Mouse (Mus musculus): ENCODE data around the gene Herc6. TPM values are rescaled to one million over a fixed set of nuclear protein-coding genes. Genes with fewer than 3 reads are reported as not detected.
"Not testable (repeated sequence)": the region's sequence is repeated elsewhere in the genome, so short reads cannot be mapped to it uniquely, and the experiment has no call there.

Herc6 gene
- polyA plus RNA-seq, 1 experiment from 2014 or later = 1.3 TPM

DNA sequence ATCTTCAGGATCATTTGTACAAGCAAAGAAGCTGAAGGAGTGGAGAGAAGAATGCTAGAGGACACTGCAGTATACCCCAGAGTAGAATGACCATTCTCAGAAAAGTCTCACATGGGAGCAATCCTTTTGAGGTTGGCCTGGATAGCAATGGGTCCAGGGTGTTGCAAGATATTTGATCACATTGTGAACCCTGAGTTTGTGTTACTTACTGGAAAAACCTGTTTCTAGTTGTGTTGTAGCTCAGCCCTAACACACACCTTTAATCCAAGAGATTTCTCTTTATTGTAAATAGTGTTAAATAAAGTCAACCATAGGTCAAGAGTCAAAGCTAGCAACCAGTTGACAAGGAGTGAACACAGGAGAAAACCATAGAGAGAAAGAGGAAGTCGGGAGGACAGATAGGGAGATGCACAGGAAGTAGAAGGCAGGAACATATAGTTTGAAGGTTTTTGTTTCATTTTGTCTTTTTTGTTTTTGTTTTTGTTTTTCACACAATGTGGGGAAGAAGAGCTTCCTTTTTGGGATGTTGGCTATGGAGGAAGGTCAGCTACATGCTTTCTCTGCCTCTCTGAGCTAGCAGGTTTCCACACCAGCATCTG is 39.0 kb upstream of the Herc6 start:
- Histone ChIP-seq H3K36me3 (no peaks in the 10 kb centered on the region), H3K4me2 (replicated peaks) (no peak overlapping the region), H3K4me1 (no peaks in the 10 kb centered on the region), H3K27ac (no peak overlapping the region), H3K9me3 (replicated peaks) (no peaks in the 10 kb centered on the region), H3K27me3 (no peaks in the 10 kb centered on the region), H3K9ac (no peak overlapping the region), H3K4me3 (no peak overlapping the region)
- WGBS = 83% methylated on average over 1 of the region's 1 CpGs
- no peak for ATAC-seq (ENCODE audit: low FRiP score)

DNA sequence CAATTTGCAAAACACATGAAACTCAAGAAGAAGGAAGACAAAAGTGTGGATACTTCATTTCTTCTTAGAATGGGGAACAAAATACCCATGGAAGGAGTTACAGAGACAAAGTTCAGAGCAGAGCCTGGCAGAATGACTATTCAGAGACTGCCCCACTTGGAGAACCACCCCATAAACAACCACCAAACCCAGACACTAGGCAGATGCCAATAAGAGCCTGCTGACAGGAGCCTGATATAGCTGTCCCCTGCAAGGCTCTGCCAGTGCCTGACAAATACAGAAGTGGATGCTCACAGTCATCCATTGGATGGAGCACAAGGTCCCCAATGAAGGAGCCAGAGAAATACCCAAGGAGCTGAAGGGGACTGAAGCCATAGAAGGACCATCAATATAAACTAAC is 37.2 kb upstream of the Herc6 start:
- H3K4me3 ChIP-seq; H3K27ac ChIP-seq; H3K9me3 ChIP-seq (replicated peaks); H3K4me2 ChIP-seq (replicated peaks); H3K27me3 ChIP-seq; H3K9ac ChIP-seq; H3K36me3 ChIP-seq; H3K4me1 ChIP-seq; ATAC-seq (ENCODE audit: low FRiP score): not testable (repeated sequence)

DNA sequence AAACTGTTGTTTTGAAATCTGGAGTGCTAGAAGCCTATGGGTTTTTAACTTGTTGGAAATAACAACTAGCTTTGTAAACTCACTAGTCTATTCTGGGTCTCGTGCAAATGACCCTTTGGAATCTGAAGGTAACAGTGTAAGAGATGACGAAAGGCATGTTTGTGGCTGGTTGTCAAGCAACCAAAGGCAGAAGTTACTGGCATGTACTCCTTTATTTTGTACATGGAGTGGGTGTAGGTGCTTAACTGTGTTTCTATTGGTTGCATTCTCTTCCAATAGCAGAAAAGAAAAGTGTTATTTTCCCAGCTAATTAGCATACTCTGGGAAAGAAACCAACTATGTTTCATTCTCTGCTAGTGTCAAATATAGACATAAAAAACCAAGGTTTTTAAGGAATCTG is 35.9 kb upstream of the Herc6 start:
- no peak overlapping the region for H3K27ac ChIP-seq
- no peak overlapping the region for H3K4me2 ChIP-seq (replicated peaks)
- H3K36me3 ChIP-seq = no peaks in the 10 kb centered on the region
- no peaks in the 10 kb centered on the region for H3K27me3 ChIP-seq
- H3K4me1 ChIP-seq = no peaks in the 10 kb centered on the region
- H3K9me3 ChIP-seq (replicated peaks) = no peaks in the 10 kb centered on the region
- WGBS = 61% methylated on average over 2 of the region's 2 CpGs
- H3K4me3 ChIP-seq = no peak overlapping the region
- ATAC-seq (ENCODE audit: low FRiP score) = no peak
- H3K9ac ChIP-seq = no peak overlapping the region

DNA sequence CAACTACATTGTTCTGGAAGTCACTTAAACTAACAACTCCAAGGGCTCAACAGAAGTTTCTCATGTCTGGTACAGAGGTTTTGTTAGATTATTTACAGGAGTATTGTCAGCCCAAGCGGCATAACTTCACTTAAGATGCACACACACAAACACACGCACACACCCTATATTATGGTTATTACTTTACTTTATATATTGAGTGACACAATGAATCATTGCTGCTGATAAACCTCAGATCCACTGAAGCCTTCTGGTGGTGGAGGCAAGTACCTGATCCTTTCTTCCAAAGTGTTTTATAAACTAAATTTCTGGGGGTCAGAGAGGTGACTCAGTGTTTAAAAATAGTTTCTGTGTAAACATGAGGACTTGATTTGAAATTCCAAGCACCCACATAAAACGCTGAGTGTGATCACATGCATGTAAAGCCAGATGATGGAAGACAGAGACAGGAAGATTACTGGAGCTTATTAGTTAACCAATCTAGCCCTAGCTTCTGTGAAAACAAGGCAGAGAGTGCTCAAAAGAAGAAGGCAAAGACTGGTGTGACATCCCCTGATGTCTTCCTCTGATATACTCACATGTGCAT is 29.5 kb upstream of the Herc6 start:
- Histone ChIP-seq H3K9me3 (replicated peaks) (no peaks in the 10 kb centered on the region), H3K4me2 (replicated peaks) (no peak overlapping the region), H3K27me3 (no peaks in the 10 kb centered on the region), H3K9ac (no peak overlapping the region), H3K4me3 (no peak overlapping the region), H3K27ac (no peak overlapping the region), H3K4me1 (no peaks in the 10 kb centered on the region), H3K36me3 (no peaks in the 10 kb centered on the region)
- WGBS = 89% methylated on average over 3 of the region's 3 CpGs
- no peak for ATAC-seq (ENCODE audit: low FRiP score)

DNA sequence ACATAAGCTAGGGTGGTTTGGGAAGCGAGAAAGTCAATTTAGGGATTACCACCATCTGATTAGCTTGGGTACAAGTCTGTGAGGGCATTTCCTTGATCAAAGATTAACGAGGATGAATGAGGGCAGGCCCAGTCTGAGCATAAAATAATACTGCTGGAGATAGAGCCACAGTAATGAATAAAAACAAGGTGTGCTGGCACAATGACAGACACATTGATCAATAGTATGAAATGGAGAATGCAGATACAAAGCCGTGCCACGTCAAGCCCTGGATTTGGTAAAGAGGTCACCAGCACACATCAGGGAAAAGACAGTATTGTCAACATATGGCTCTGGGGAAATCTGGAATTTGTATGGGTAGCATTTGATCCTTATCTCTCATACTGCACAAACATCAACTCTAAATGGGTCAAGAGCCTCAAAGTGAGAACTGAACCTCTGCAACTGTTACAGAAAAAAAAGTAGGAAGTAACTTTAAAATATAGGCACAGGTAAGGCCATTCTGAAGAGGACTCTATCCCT is 22.9 kb upstream of the Herc6 start:
- Histone ChIP-seq H3K4me2 (replicated peaks) (no peak overlapping the region), H3K9me3 (replicated peaks) (no peaks in the 10 kb centered on the region), H3K9ac (no peak overlapping the region), H3K36me3 (no peaks in the 10 kb centered on the region), H3K27ac (no peak overlapping the region), H3K27me3 (no peaks in the 10 kb centered on the region), H3K4me3 (no peak overlapping the region), H3K4me1 (no peaks in the 10 kb centered on the region)
- no peak for ATAC-seq (ENCODE audit: low FRiP score)
- WGBS = 70% methylated on average over 4 of the region's 4 CpGs

DNA sequence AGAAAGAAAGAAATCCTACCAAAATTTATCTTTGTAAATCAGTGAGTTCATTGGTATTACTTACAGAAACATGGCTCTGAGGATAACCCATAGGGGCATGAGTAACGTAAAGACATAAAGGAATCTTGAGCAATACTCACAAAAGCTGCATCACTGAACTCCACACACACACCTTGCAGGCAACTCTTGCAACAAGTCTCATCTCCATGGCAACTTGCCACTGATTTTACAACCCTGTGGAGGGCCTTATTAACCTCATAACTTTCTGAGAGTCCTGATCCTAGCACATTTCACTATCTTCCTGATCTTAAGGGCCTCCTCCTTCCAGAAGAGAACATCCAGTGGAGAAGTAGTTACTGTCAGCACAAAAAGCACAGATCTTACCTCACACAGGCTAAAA is 17.3 kb upstream of the Herc6 start:
- no peak overlapping the region for H3K27ac ChIP-seq
- H3K4me2 ChIP-seq (replicated peaks) = no peak overlapping the region
- no peak overlapping the region for H3K9ac ChIP-seq
- H3K4me3 ChIP-seq = no peak overlapping the region
- no peaks in the 10 kb centered on the region for H3K27me3 ChIP-seq
- no peaks in the 10 kb centered on the region for H3K9me3 ChIP-seq (replicated peaks)
- no peak for ATAC-seq (ENCODE audit: low FRiP score)
- H3K36me3 ChIP-seq = no peaks in the 10 kb centered on the region
- no peaks in the 10 kb centered on the region for H3K4me1 ChIP-seq
- 77% methylated on average over 1 of the region's 1 CpGs for WGBS

DNA sequence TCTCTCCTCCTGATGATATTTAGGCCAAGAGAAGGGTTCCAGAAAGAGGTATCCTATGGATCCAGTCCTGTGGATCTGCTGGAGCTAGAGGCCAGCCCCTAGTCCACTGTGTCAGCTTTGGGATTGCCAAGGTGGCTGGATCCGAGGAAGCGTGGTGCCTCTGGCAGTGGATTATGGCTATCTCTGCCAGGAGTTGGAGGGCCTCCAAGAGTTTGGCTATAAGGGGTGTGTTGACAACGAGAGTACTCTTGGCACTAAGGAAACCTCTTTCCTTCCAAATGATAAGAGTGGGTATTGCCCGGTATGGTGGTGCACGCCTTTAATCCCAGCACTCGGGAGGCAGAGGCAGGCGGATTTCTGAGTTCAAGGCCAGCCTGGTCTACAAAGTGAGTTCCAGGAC is 15.3 kb upstream of the Herc6 start:
- Histone ChIP-seq H3K9me3 (replicated peaks) (no peaks in the 10 kb centered on the region), H3K36me3 (no peaks in the 10 kb centered on the region), H3K27me3 (no peaks in the 10 kb centered on the region), H3K27ac (no peak overlapping the region), H3K9ac (no peak overlapping the region), H3K4me3 (no peak overlapping the region), H3K4me1 (no peaks in the 10 kb centered on the region), H3K4me2 (replicated peaks) (no peak overlapping the region)
- 90% methylated on average over 7 of the region's 7 CpGs for WGBS
- ATAC-seq (ENCODE audit: low FRiP score) = no peak

DNA sequence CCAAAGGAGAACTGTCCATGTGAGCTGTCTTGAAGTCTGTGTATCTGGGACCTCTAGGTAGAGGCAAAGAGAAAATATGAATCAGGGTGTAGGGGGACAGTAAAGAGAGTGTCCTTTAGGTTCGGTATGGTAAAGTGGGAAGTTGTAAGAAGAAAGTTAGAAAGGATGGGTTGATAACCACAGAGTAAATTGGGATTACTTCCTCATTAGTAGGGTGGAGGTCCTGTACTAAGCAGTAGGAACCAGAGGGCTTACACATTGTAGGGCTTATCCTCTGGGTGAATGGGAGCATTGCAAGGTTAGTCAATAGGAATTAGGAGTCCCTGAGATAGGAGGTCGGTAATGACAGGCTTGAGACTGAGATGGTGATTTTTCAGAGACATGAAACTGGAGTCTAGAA is 13.2 kb upstream of the Herc6 start:
- H3K4me1 ChIP-seq = no peaks in the 10 kb centered on the region
- no peaks in the 10 kb centered on the region for H3K9me3 ChIP-seq (replicated peaks)
- no peaks in the 10 kb centered on the region for H3K27me3 ChIP-seq
- WGBS = 92% methylated on average over 2 of the region's 2 CpGs
- H3K4me2 ChIP-seq (replicated peaks) = no peak overlapping the region
- H3K9ac ChIP-seq = no peak overlapping the region
- no peak overlapping the region for H3K27ac ChIP-seq
- ATAC-seq (ENCODE audit: low FRiP score) = no peak
- H3K36me3 ChIP-seq = no peaks in the 10 kb centered on the region
- H3K4me3 ChIP-seq = no peak overlapping the region

DNA sequence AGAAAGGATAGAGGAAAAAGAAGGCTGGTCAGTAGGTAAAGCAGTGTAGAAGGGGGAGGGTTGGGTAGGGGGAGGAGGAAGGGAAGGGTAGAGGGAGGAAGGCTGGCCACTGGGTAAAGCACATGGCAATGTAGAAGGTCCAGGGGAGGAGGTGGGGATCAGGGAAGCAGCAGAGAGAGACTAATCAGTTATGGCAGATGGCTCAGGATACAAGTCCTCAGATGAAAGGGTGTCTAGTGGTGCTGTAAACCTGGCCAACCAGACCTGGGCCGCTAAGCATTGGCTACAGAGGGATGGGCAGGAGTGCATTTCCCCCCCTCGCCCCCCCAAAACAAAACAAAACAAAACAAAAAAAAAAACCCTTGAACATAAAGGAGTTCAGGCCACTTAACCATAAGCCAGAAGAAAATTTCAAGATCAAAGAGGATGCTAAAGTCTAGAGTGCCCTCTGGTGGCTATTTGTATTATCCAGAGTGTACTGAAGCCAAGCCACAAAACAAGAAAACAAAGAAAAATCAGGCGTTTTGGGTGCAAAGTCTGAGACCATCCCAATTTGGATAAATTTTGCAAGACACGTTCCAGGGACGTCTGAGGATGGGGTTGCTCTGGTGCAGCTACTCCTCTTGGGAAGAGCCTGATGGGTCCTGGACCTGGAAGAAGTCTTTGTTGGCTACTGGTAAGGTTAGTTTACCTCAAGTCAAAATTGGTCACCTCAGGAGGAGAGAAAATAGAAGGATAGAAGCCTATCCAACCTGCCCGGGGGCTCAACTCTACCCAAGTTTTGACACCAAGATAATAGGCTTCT is 10.4 kb upstream of the Herc6 start:
- ATAC-seq (ENCODE audit: low FRiP score) = peak; percentile 56
- Histone ChIP-seq H3K27ac (no peak overlapping the region), H3K9me3 (replicated peaks) (no peaks in the 10 kb centered on the region), H3K4me3 (no peak overlapping the region), H3K9ac (no peak overlapping the region), H3K4me2 (replicated peaks) (no peak overlapping the region), H3K4me1 (no peaks in the 10 kb centered on the region), H3K27me3 (no peaks in the 10 kb centered on the region), H3K36me3 (no peaks in the 10 kb centered on the region)
- 14% methylated on average over 6 of the region's 6 CpGs for WGBS

DNA sequence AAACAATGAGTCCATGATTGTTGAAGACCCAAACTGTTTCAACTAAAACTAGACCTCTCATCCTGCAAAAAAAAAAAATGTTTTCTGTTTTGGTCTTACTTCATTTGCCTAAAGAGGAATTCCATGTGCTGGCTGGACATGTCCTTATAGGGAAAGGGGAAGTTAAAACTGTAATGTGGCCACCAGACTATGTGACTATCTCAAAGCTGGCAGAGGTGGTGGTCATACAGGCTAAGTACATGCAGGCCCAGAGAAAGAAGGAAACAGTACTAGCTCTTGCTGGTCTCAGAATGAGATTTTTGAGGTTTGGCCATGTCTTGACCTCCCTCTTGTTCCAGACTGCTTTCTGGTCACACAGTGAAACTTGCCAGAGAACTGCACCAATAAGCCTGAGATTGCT is 9.2 kb upstream of the Herc6 start:
- H3K4me2 ChIP-seq (replicated peaks) = no peak overlapping the region
- no peak overlapping the region for H3K9ac ChIP-seq
- no peak for ATAC-seq (ENCODE audit: low FRiP score)
- H3K27me3 ChIP-seq = no peaks in the 10 kb centered on the region
- H3K36me3 ChIP-seq = no peaks in the 10 kb centered on the region
- H3K4me3 ChIP-seq = no peak overlapping the region
- H3K27ac ChIP-seq = no peak overlapping the region
- no peaks in the 10 kb centered on the region for H3K9me3 ChIP-seq (replicated peaks)
- no peaks in the 10 kb centered on the region for H3K4me1 ChIP-seq

DNA sequence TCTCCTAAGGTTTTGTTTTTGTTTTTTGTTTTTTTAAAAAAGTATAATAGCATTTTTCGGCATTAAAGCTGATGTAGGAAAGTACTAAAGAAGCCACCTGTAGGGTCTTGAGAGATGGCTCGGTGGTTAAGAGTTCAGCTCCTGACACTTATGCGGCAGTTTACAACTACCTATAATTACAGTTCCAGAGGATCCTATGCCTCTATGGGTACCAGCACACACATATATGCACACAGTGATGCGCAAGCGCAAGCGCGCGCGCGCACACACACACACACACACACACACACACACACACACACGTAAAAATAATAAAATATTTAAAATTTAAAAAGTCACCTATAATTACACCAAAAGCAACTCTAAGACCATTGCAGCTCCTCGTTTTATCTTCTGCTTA is 795 bp downstream of the Herc6 start:
- Histone ChIP-seq H3K9me3 (replicated peaks) (no peaks in the 10 kb centered on the region), H3K27me3 (no peaks in the 10 kb centered on the region), H3K4me3 (0 out of 2 replicates have a peak overlapping the region, but pooled peaks have one; percentile 34), H3K4me1 (peaks cover 9% of the 10 kb centered on the region), H3K36me3 (no peaks in the 10 kb centered on the region), H3K9ac (no peak overlapping the region), H3K4me2 (replicated peaks) (peak overlapping the region; percentile 66; the same call in 1 of the 2 replicates), H3K27ac (no peak overlapping the region)
- ATAC-seq (ENCODE audit: low FRiP score) = no peak
- 91% methylated on average over 12 of the region's 12 CpGs for WGBS

DNA sequence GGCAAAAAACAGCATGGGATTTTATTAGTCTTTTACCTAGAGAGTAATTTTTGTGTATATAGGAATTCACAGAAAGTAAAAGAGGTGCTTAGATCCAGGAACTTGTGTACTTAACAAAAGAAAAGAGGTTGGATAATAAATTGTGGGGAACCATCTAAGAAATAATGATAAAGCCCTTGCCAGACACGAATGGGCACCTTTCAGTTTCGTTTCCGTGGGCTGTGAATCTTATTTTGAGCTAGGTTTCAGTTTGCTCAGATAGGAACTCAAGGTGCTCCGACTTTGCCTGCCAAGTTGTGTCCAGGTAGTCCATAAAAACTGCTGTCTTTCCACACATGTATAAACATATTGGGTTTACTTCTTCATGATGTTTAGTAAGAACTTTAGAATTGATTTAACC is 1.6 kb downstream of the Herc6 start:
- ATAC-seq (ENCODE audit: low FRiP score) = no peak
- Histone ChIP-seq H3K4me2 (replicated peaks) (no peak overlapping the region), H3K36me3 (no peaks in the 10 kb centered on the region), H3K27me3 (no peaks in the 10 kb centered on the region), H3K4me1 (peaks cover 9% of the 10 kb centered on the region), H3K27ac (no peak overlapping the region), H3K9ac (no peak overlapping the region), H3K9me3 (replicated peaks) (no peaks in the 10 kb centered on the region), H3K4me3 (no peak overlapping the region)
- 85% methylated on average over 4 of the region's 4 CpGs for WGBS
